Mouse (Mus musculus) spleen, adult 2 months (tissue): ENCODE measurements around the gene Fam83b.

Experiments used
- CTCF ChIP-seq: fragments of 200-500 bp; IDR thresholded peaks from 2 replicates; pipeline ENCODE4 v1.5.1; 2011; ENCODE audit warnings: mild to moderate bottlenecking, inconsistent platforms; ENCODE audit not compliant: insufficient read depth, insufficient read length, insufficient replicate concordance; ENCODE audit errors: extremely low read depth
- POLR2A ChIP-seq: fragments of 200-500 bp; IDR thresholded peaks from 2 replicates; pipeline ENCODE4 v1.6.1; 2011; ENCODE audit warnings: low read depth, low read length, inconsistent platforms

GRCm38 (mm10) chr9:76539953-76540621 lies 26.8 kb downstream of the Fam83b start:
- TF ChIP-seq CTCF (no peak), POLR2A (no peak)
